Mouse (Mus musculus) heart, embryonic 13.5 days (tissue): ENCODE measurements around the gene Plcb2. TPM values are rescaled to one million over a fixed set of nuclear protein-coding genes. Genes with fewer than 3 reads are reported as not detected.

Experiments
- ATAC-seq: fragments of 200-750 bp; cut with Nextera tagmentation; 2 replicates; pipeline ENCODE4 v1.8.0; 2017; ENCODE audit warnings: moderate TSS enrichment; ENCODE audit not compliant: insufficient number of reproducible peaks, low FRiP score, low TSS enrichment; ENCODE audit errors: extremely low read depth
- H3K27ac ChIP-seq: fragments of 300-500 bp; sonication (generic); replicated peaks from 2 replicates; pipeline ENCODE4 v1.5.1; 2015; ENCODE audit warnings: moderate library complexity, mild to moderate bottlenecking, inconsistent platforms
- H3K27me3 ChIP-seq: fragments of 300-500 bp; sonication (generic); replicated peaks from 2 replicates; pipeline ENCODE4 v1.6.1; 2015; ENCODE audit warnings: mild to moderate bottlenecking, inconsistent platforms
- H3K36me3 ChIP-seq: fragments of 300-500 bp; sonication (generic); 2 replicates; pipeline ENCODE4 v1.6.1; 2015; ENCODE audit warnings: mild to moderate bottlenecking, inconsistent platforms
- H3K4me1 ChIP-seq: fragments of 300-500 bp; sonication (generic); 2 replicates; pipeline ENCODE4 v1.6.1; 2015; ENCODE audit warnings: inconsistent platforms
- H3K4me2 ChIP-seq: fragments of 300-500 bp; sonication (generic); 2 replicates; pipeline ENCODE4 v1.6.1; 2015; ENCODE audit warnings: inconsistent platforms, mild to moderate bottlenecking, moderate library complexity
- H3K4me3 ChIP-seq: fragments of 300-500 bp; sonication (generic); 2 replicates; pipeline ENCODE4 v1.5.1; 2015; ENCODE audit warnings: moderate library complexity, mild to moderate bottlenecking, inconsistent platforms
- H3K9ac ChIP-seq: fragments of 300-500 bp; sonication (generic); 2 replicates; pipeline ENCODE4 v1.6.1; 2015; ENCODE audit warnings: inconsistent platforms, mild to moderate bottlenecking, moderate library complexity
- H3K9me3 ChIP-seq: fragments of 300-500 bp; sonication (generic); 2 replicates; pipeline ENCODE4 v1.6.1; 2016; ENCODE audit warnings: inconsistent platforms
- WGBS: fragments of 180-500 bp; shearing (Covaris S2); methylation state at CpG from one replicate; pipeline ENCODE4 v1.1.7; 2015; ENCODE audit warnings: mixed read lengths; 5-methylcytosine and 5-hydroxymethylcytosine counted together
- polyA plus RNA-seq: library from polyadenylated mRNA; unstranded; fragments of >200 nt; fragmentation: Nextera tagmentation; extraction: Ambion mirVana; gene quantifications from 2 replicates; pipeline ENCODE4 v1.2.1, GENCODE M21; 2015

Plcb2 gene
- polyA plus RNA-seq, 1 experiment from 2014 or later: 0.94 TPM

- Histone ChIP-seq H3K4me1 (peaks cover 51% of the 10 kb centered on the region), H3K27me3 (peaks cover 27% of the 10 kb centered on the region), H3K9ac (peak overlapping the region; percentile 82), H3K27ac (peak overlapping the region; percentile 98), H3K9me3 (no peaks in the 10 kb centered on the region), H3K4me2 (peak overlapping the region; percentile 70), H3K4me3 (peak overlapping the region; percentile 43), H3K36me3 (peaks cover 10% of the 10 kb centered on the region)
- ATAC-seq: no peak
- 7% methylated on average over 10 of the region's 10 CpGs for WGBS
Observed at GRCm38 (mm10) chr2:118762784-118763148, 34.5 kb upstream of the Plcb2 start.

GRCm38 (mm10) chr2:118761906-118762783, 33.9 kb upstream of the Plcb2 start, which contains the start of gene Ccdc9b:
Ccdc9b (minus strand) TSS chr2:118762661.
- peak; percentile 27; the same call in 1 of the 2 replicates for ATAC-seq
- WGBS: 4% methylated on average over 29 of the region's 29 CpGs
- H3K4me1 ChIP-seq: peaks cover 51% of the 10 kb centered on the region

GRCm38 (mm10) chr2:118761358-118761757, 33.1 kb upstream of the Plcb2 start:
- peaks cover 33% of the 10 kb centered on the region for H3K27me3 ChIP-seq
- no peak for ATAC-seq
- H3K4me3 ChIP-seq: peak overlapping the region; percentile 43
- peak overlapping the region; percentile 98 for H3K27ac ChIP-seq
- H3K9ac ChIP-seq: peak overlapping the region; percentile 82
- peak overlapping the region; percentile 70 for H3K4me2 ChIP-seq
- WGBS: 74% methylated on average over 12 of the region's 12 CpGs
- no peaks in the 10 kb centered on the region for H3K9me3 ChIP-seq
- H3K36me3 ChIP-seq: peaks cover 22% of the 10 kb centered on the region
- H3K4me1 ChIP-seq: peaks cover 55% of the 10 kb centered on the region

More at GRCm38 (mm10) chr2:118761906-118762783, 33.9 kb upstream of the Plcb2 start, which contains the start of gene Ccdc9b:
- H3K27ac ChIP-seq: peak within 1 kb of the TSS; percentile 98
- H3K27me3 ChIP-seq: peaks cover 28% of the 10 kb centered on the region
- H3K9me3 ChIP-seq: no peaks in the 10 kb centered on the region
- H3K9ac ChIP-seq: peak within 1 kb of the TSS; percentile 82
- H3K36me3 ChIP-seq: peaks cover 16% of the 10 kb centered on the region
- peak within 1 kb of the TSS; percentile 70 for H3K4me2 ChIP-seq
- H3K4me3 ChIP-seq: peak within 1 kb of the TSS; percentile 43

- Histone ChIP-seq H3K9ac (peak overlapping the region; percentile 82), H3K27me3 (peaks cover 32% of the 10 kb centered on the region), H3K4me1 (peaks cover 57% of the 10 kb centered on the region), H3K4me2 (peak overlapping the region; percentile 70), H3K36me3 (peaks cover 22% of the 10 kb centered on the region), H3K4me3 (no peak overlapping the region), H3K27ac (peak overlapping the region; percentile 98; the same call in 1 of the 2 replicates), H3K9me3 (no peaks in the 10 kb centered on the region)
- no peak for ATAC-seq
- WGBS: 79% methylated on average over 11 of the region's 11 CpGs
Observed at GRCm38 (mm10) chr2:118760311-118761025, 32.2 kb upstream of the Plcb2 start.

GRCm38 (mm10) chr2:118759828-118760227, 31.6 kb upstream of the Plcb2 start:
- Histone ChIP-seq H3K9me3 (no peaks in the 10 kb centered on the region), H3K4me3 (no peak overlapping the region), H3K27me3 (peaks cover 33% of the 10 kb centered on the region), H3K9ac (peak overlapping the region; percentile 48; the same call in 1 of the 2 replicates), H3K27ac (no peak overlapping the region), H3K4me2 (0 out of 2 replicates have a peak overlapping the region, but pooled peaks have one; percentile 29), H3K4me1 (peaks cover 57% of the 10 kb centered on the region), H3K36me3 (peaks cover 22% of the 10 kb centered on the region)
- WGBS: 9% methylated on average over 8 of the region's 8 CpGs
- ATAC-seq: no peak

GRCm38 (mm10) chr2:118756103-118756502, 27.9 kb upstream of the Plcb2 start:
- no peak for ATAC-seq
- Histone ChIP-seq H3K27ac (no peak overlapping the region), H3K27me3 (peaks cover 31% of the 10 kb centered on the region), H3K4me1 (peaks cover 49% of the 10 kb centered on the region), H3K9ac (no peak overlapping the region), H3K36me3 (peaks cover 22% of the 10 kb centered on the region), H3K9me3 (no peaks in the 10 kb centered on the region), H3K4me2 (no peak overlapping the region), H3K4me3 (no peak overlapping the region)
- WGBS: 67% methylated on average over 4 of the region's 4 CpGs

GRCm38 (mm10) chr2:118755407-118755806, 27.2 kb upstream of the Plcb2 start:
- peaks cover 31% of the 10 kb centered on the region for H3K27me3 ChIP-seq
- H3K4me2 ChIP-seq: no peak overlapping the region
- H3K36me3 ChIP-seq: peaks cover 22% of the 10 kb centered on the region
- no peak overlapping the region for H3K4me3 ChIP-seq
- no peaks in the 10 kb centered on the region for H3K9me3 ChIP-seq
- WGBS: 79% methylated on average over 6 of the region's 6 CpGs
- peaks cover 49% of the 10 kb centered on the region for H3K4me1 ChIP-seq
- H3K27ac ChIP-seq: no peak overlapping the region
- H3K9ac ChIP-seq: no peak overlapping the region
- ATAC-seq: no peak

GRCm38 (mm10) chr2:118754143-118754542, 25.9 kb upstream of the Plcb2 start:
- peaks cover 50% of the 10 kb centered on the region for H3K4me1 ChIP-seq
- ATAC-seq: no peak
- 89% methylated on average over 5 of the region's 5 CpGs for WGBS
- H3K4me3 ChIP-seq: no peak overlapping the region
- H3K9ac ChIP-seq: no peak overlapping the region
- no peak overlapping the region for H3K27ac ChIP-seq
- H3K36me3 ChIP-seq: peaks cover 30% of the 10 kb centered on the region
- no peak overlapping the region for H3K4me2 ChIP-seq
- peaks cover 26% of the 10 kb centered on the region for H3K27me3 ChIP-seq
- no peaks in the 10 kb centered on the region for H3K9me3 ChIP-seq

- Histone ChIP-seq H3K4me3 (no peak overlapping the region), H3K27ac (peak overlapping the region; percentile 93), H3K36me3 (peaks cover 26% of the 10 kb centered on the region), H3K4me2 (no peak overlapping the region; the same call in 1 of the 2 replicates), H3K9me3 (no peaks in the 10 kb centered on the region), H3K4me1 (peaks cover 64% of the 10 kb centered on the region), H3K9ac (peak overlapping the region; percentile 48), H3K27me3 (peaks cover 13% of the 10 kb centered on the region)
- 38% methylated on average over 4 of the region's 4 CpGs for WGBS
- no peak for ATAC-seq
Observed at GRCm38 (mm10) chr2:118752792-118753108, 24.5 kb upstream of the Plcb2 start.

- no peak for ATAC-seq
- peak overlapping the region; percentile 37 for H3K4me2 ChIP-seq
- peaks cover 7% of the 10 kb centered on the region; the same call in 1 of the 2 replicates for H3K27me3 ChIP-seq
- H3K27ac ChIP-seq: peak overlapping the region; percentile 93
- no peaks in the 10 kb centered on the region for H3K9me3 ChIP-seq
- peaks cover 70% of the 10 kb centered on the region for H3K4me1 ChIP-seq
- H3K4me3 ChIP-seq: no peak overlapping the region
- WGBS: 42% methylated on average over 16 of the region's 16 CpGs
- peak overlapping the region; percentile 66 for H3K9ac ChIP-seq
- H3K36me3 ChIP-seq: peaks cover 20% of the 10 kb centered on the region
Observed at GRCm38 (mm10) chr2:118751896-118752791, 23.9 kb upstream of the Plcb2 start.
